Mouse (Mus musculus) embryonic facial prominence, embryonic 11.5 days (tissue): ENCODE measurements around the gene Gm5460. TPM values are rescaled to one million over a fixed set of nuclear protein-coding genes. Genes with fewer than 3 reads are reported as not detected.

Experiments
- ATAC-seq: fragments of 200-750 bp; cut with Nextera tagmentation; replicated peaks from 2 replicates; pipeline ENCODE4 v1.8.0; 2017; ENCODE audit warnings: low read depth; ENCODE audit not compliant: insufficient number of reproducible peaks, low FRiP score, low TSS enrichment
- DNase-seq: peaks from one replicate; pipeline ENCODE4 v3.0.0-alpha.2; 2015; ENCODE audit warnings: low spot score
- H3K27ac ChIP-seq: fragments of 300-500 bp; sonication (generic); replicated peaks from 2 replicates; pipeline ENCODE4 v1.5.1; 2014; ENCODE audit warnings: mild to moderate bottlenecking, low read depth, low read length, control low read depth
- H3K27me3 ChIP-seq: fragments of 300-500 bp; sonication (generic); 2 replicates; pipeline ENCODE4 v1.6.1; 2014; ENCODE audit warnings: mild to moderate bottlenecking, low read length, moderate library complexity, mixed read lengths; ENCODE audit not compliant: control insufficient read depth, insufficient read depth
- H3K36me3 ChIP-seq: fragments of 300-500 bp; sonication (generic); replicated peaks from 2 replicates; pipeline ENCODE4 v1.6.1; 2014; ENCODE audit warnings: low read depth, mild to moderate bottlenecking, low read length, moderate library complexity, mixed read lengths; ENCODE audit not compliant: control insufficient read depth, insufficient read depth
- H3K4me1 ChIP-seq: fragments of 300-500 bp; sonication (generic); 2 replicates; pipeline ENCODE4 v1.6.1; 2014; ENCODE audit warnings: low read length, mixed read lengths; ENCODE audit not compliant: control insufficient read depth, insufficient read depth
- H3K4me2 ChIP-seq: fragments of 300-500 bp; sonication (generic); 2 replicates; pipeline ENCODE4 v1.6.1; 2014; ENCODE audit warnings: low read depth, mild to moderate bottlenecking, control low read depth, low read length, moderate library complexity
- H3K4me3 ChIP-seq: fragments of 300-500 bp; sonication (generic); 2 replicates; pipeline ENCODE4 v1.5.1; 2014; ENCODE audit warnings: low read depth, low read length, control low read depth
- H3K9ac ChIP-seq: fragments of 300-500 bp; sonication (generic); replicated peaks from 2 replicates; pipeline ENCODE4 v1.6.1; 2014; ENCODE audit warnings: mild to moderate bottlenecking, control low read depth, low read length
- H3K9me3 ChIP-seq: fragments of 300-500 bp; sonication (generic); replicated peaks from 2 replicates; pipeline ENCODE4 v1.6.1; 2016; ENCODE audit warnings: mild to moderate bottlenecking, low read length, inconsistent platforms, mixed read lengths; ENCODE audit not compliant: control insufficient read depth
- WGBS: fragments of 180-500 bp; shearing (Covaris S2); extraction: QIAGEN DNeasy Blood & Tissue Kit; methylation state at CpG from one replicate; pipeline ENCODE4 v1.1.7; 2014; 5-methylcytosine and 5-hydroxymethylcytosine counted together
- polyA plus RNA-seq: library from polyadenylated mRNA; unstranded; fragments of >200 nt; fragmentation: Nextera tagmentation; extraction: Ambion mirVana; gene quantifications from 2 replicates; pipeline ENCODE4 v1.2.1, GENCODE M21; 2014

Gm5460 gene
- polyA plus RNA-seq, 1 experiment from 2014 or later: not detected

DNA sequence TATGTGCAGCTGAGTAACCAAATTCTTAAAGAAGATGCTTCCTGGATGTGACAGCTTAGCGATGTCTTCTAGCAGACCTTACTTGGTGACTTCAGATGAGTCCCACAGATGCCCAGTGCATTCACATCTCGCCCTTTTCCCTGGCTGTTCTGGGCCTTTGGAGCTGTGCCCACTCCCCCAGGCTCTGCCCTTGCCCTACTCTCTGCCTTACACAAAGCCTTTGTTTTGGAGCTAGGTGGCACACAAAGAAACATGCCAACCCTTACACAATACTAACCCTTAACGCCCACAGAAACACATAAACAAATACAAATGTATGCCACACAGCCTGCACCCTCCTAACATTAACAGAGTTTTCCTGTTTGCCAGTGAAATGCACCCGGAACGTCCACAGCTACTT, 79.6 kb downstream of the Gm5460 start:
- Histone ChIP-seq H3K9ac (no peak overlapping the region), H3K4me1 (no peaks in the 10 kb centered on the region), H3K4me2 (no peak overlapping the region), H3K9me3 (no peaks in the 10 kb centered on the region), H3K4me3 (no peak overlapping the region), H3K36me3 (no peaks in the 10 kb centered on the region), H3K27me3 (no peaks in the 10 kb centered on the region), H3K27ac (no peak overlapping the region)
- WGBS: 75% methylated on average over 5 of the region's 5 CpGs
- DNase-seq: no peak
- no peak for ATAC-seq

Other genes starting within 250 kb of the Gm5460 start
- gene Gdf10, start 93.2 kb upstream of the Gm5460 start, polyA plus RNA-seq: 3.6 and 3.9 TPM in 2 replicates
- not detected in 2 replicates for gene Gdf2, start 75.7 kb upstream of the Gm5460 start, polyA plus RNA-seq
- gene Rbp3, start 62.8 kb upstream of the Gm5460 start, polyA plus RNA-seq: not detected in 2 replicates
- gene Zfp488, start 38.0 kb upstream of the Gm5460 start, polyA plus RNA-seq: 0.43 and 0.56 TPM in 2 replicates
- not detected in 2 replicates for gene Gm30083, start 1.6 kb upstream of the Gm5460 start, polyA plus RNA-seq
- gene Antxrl, start 35.9 kb downstream of the Gm5460 start, polyA plus RNA-seq: not detected in 2 replicates
- gene Anxa8, start 69.2 kb downstream of the Gm5460 start, polyA plus RNA-seq: 5.3 and 6.6 TPM in 2 replicates
- gene A630023A22Rik, start 86.0 kb downstream of the Gm5460 start, polyA plus RNA-seq: not detected in 2 replicates
- 0.20 TPM in 1 of 2 replicates, not detected in the other for gene Npy4r, start 135.7 kb downstream of the Gm5460 start, polyA plus RNA-seq
- 0.32 and 0.36 TPM in 2 replicates for gene Gprin2, start 184.9 kb downstream of the Gm5460 start, polyA plus RNA-seq
- 0.06 TPM in 1 of 2 replicates, not detected in the other for gene Syt15, start 202.8 kb downstream of the Gm5460 start, polyA plus RNA-seq